Mouse (Mus musculus): ENCODE measurements around the gene Cpped1. TPM values are rescaled to one million over a fixed set of nuclear protein-coding genes. Genes with fewer than 3 reads are reported as not detected.

Cpped1 gene
- polyA plus RNA-seq, 1 experiment from 2014 or later: 28.0 TPM

- H3K4me2 ChIP-seq: no peak overlapping the region
- DNase-seq (ENCODE audit: low spot score) (no peak), ATAC-seq (replicated peaks; ENCODE audit: low FRiP score) (no peak)
- H3K9ac ChIP-seq (ENCODE audit: low read depth, low read length): no peak overlapping the region
- no peaks in the 10 kb centered on the region for H3K27me3 ChIP-seq (replicated peaks; ENCODE audit: control insufficient read depth, insufficient read depth, low read length)
- no peak overlapping the region for H3K4me3 ChIP-seq (ENCODE audit: low read depth, low read length)
- H3K36me3 ChIP-seq (ENCODE audit: control insufficient read depth, insufficient read depth, low read length): no peaks in the 10 kb centered on the region
- no peak overlapping the region for H3K27ac ChIP-seq (ENCODE audit: low read depth, low read length)
- 42% methylated on average over 2 of the region's 2 CpGs for WGBS
- H3K4me1 ChIP-seq (replicated peaks; ENCODE audit: control insufficient read depth, insufficient read depth, low read length): peaks cover 3% of the 10 kb centered on the region; the same call in 1 of the 2 replicates
- H3K9me3 ChIP-seq (ENCODE audit: control insufficient read depth, low read length): 0 out of 2 replicates have a peak, but pooled peaks cover 3% of the 10 kb centered on the region
Measured at GRCm38 (mm10) chr16:11793391-11793790, 115.9 kb downstream of the Cpped1 start.

GRCm38 (mm10) chr16:11790476-11790875 is 118.8 kb downstream of the Cpped1 start:
- Histone ChIP-seq H3K9ac (ENCODE audit: low read depth, low read length) (no peak overlapping the region), H3K4me1 (replicated peaks; ENCODE audit: control insufficient read depth, insufficient read depth, low read length) (no peaks in the 10 kb centered on the region), H3K27ac (ENCODE audit: low read depth, low read length) (no peak overlapping the region), H3K9me3 (ENCODE audit: control insufficient read depth, low read length) (0 out of 2 replicates have a peak, but pooled peaks cover 3% of the 10 kb centered on the region), H3K27me3 (replicated peaks; ENCODE audit: control insufficient read depth, insufficient read depth, low read length) (no peaks in the 10 kb centered on the region), H3K4me2 (no peak overlapping the region), H3K4me3 (ENCODE audit: low read depth, low read length) (no peak overlapping the region), H3K36me3 (ENCODE audit: control insufficient read depth, insufficient read depth, low read length) (no peaks in the 10 kb centered on the region)
- DNase-seq (ENCODE audit: low spot score) (no peak), ATAC-seq (replicated peaks; ENCODE audit: low FRiP score) (no peak)
- 89% methylated on average over 3 of the region's 3 CpGs for WGBS

GRCm38 (mm10) chr16:11785806-11786205 is 123.4 kb downstream of the Cpped1 start:
- no peak for ATAC-seq (replicated peaks; ENCODE audit: low FRiP score)
- Histone ChIP-seq H3K4me3 (ENCODE audit: low read depth, low read length) (no peak overlapping the region), H3K27ac (ENCODE audit: low read depth, low read length) (no peak overlapping the region), H3K4me2 (no peak overlapping the region), H3K4me1 (replicated peaks; ENCODE audit: control insufficient read depth, insufficient read depth, low read length) (0 out of 2 replicates have a peak, but pooled peaks cover 6% of the 10 kb centered on the region), H3K9ac (ENCODE audit: low read depth, low read length) (no peak overlapping the region), H3K36me3 (ENCODE audit: control insufficient read depth, insufficient read depth, low read length) (no peaks in the 10 kb centered on the region), H3K27me3 (replicated peaks; ENCODE audit: control insufficient read depth, insufficient read depth, low read length) (no peaks in the 10 kb centered on the region), H3K9me3 (ENCODE audit: control insufficient read depth, low read length) (no peaks in the 10 kb centered on the region)
- WGBS: 70% methylated on average over 4 of the region's 4 CpGs
- DNase-seq (ENCODE audit: low spot score): no peak

GRCm38 (mm10) chr16:11784354-11784753 is 124.9 kb downstream of the Cpped1 start:
- 57% methylated on average over 4 of the region's 4 CpGs for WGBS
- Histone ChIP-seq H3K27me3 (replicated peaks; ENCODE audit: control insufficient read depth, insufficient read depth, low read length) (no peaks in the 10 kb centered on the region), H3K36me3 (ENCODE audit: control insufficient read depth, insufficient read depth, low read length) (no peaks in the 10 kb centered on the region), H3K4me1 (replicated peaks; ENCODE audit: control insufficient read depth, insufficient read depth, low read length) (0 out of 2 replicates have a peak, but pooled peaks cover 6% of the 10 kb centered on the region), H3K4me2 (no peak overlapping the region), H3K9ac (ENCODE audit: low read depth, low read length) (no peak overlapping the region), H3K4me3 (ENCODE audit: low read depth, low read length) (no peak overlapping the region), H3K27ac (ENCODE audit: low read depth, low read length) (no peak overlapping the region), H3K9me3 (ENCODE audit: control insufficient read depth, low read length) (no peaks in the 10 kb centered on the region)
- DNase-seq (ENCODE audit: low spot score) (no peak), ATAC-seq (replicated peaks; ENCODE audit: low FRiP score) (no peak)

GRCm38 (mm10) chr16:11783337-11783736 is 125.9 kb downstream of the Cpped1 start:
- no peak for DNase-seq (ENCODE audit: low spot score)
- Histone ChIP-seq H3K27me3 (replicated peaks; ENCODE audit: control insufficient read depth, insufficient read depth, low read length) (no peaks in the 10 kb centered on the region), H3K4me3 (ENCODE audit: low read depth, low read length) (no peak overlapping the region), H3K9ac (ENCODE audit: low read depth, low read length) (no peak overlapping the region), H3K27ac (ENCODE audit: low read depth, low read length) (no peak overlapping the region), H3K36me3 (ENCODE audit: control insufficient read depth, insufficient read depth, low read length) (no peaks in the 10 kb centered on the region), H3K9me3 (ENCODE audit: control insufficient read depth, low read length) (no peaks in the 10 kb centered on the region), H3K4me2 (no peak overlapping the region), H3K4me1 (replicated peaks; ENCODE audit: control insufficient read depth, insufficient read depth, low read length) (0 out of 2 replicates have a peak, but pooled peaks cover 6% of the 10 kb centered on the region)
- no peak for ATAC-seq (replicated peaks; ENCODE audit: low FRiP score)

- Histone ChIP-seq H3K27ac (ENCODE audit: low read depth, low read length) (no peak overlapping the region), H3K4me3 (ENCODE audit: low read depth, low read length) (no peak overlapping the region), H3K4me2 (no peak overlapping the region), H3K27me3 (replicated peaks; ENCODE audit: control insufficient read depth, insufficient read depth, low read length) (no peaks in the 10 kb centered on the region), H3K9ac (ENCODE audit: low read depth, low read length) (no peak overlapping the region), H3K4me1 (replicated peaks; ENCODE audit: control insufficient read depth, insufficient read depth, low read length) (0 out of 2 replicates have a peak, but pooled peaks cover 6% of the 10 kb centered on the region), H3K9me3 (ENCODE audit: control insufficient read depth, low read length) (no peaks in the 10 kb centered on the region), H3K36me3 (ENCODE audit: control insufficient read depth, insufficient read depth, low read length) (no peaks in the 10 kb centered on the region)
- ATAC-seq (replicated peaks; ENCODE audit: low FRiP score): peak; percentile 86
- WGBS: 5% methylated on average over 2 of the region's 2 CpGs
- DNase-seq (ENCODE audit: low spot score): no peak
Measured at GRCm38 (mm10) chr16:11782082-11782481, 127.2 kb downstream of the Cpped1 start.

- no peak overlapping the region for H3K27ac ChIP-seq (ENCODE audit: low read depth, low read length)
- H3K4me2 ChIP-seq: no peak overlapping the region
- ATAC-seq (replicated peaks; ENCODE audit: low FRiP score): no peak
- H3K27me3 ChIP-seq (replicated peaks; ENCODE audit: control insufficient read depth, insufficient read depth, low read length): no peaks in the 10 kb centered on the region
- WGBS: 78% methylated on average over 9 of the region's 9 CpGs
- DNase-seq (ENCODE audit: low spot score): no peak
- H3K9ac ChIP-seq (ENCODE audit: low read depth, low read length): no peak overlapping the region
- no peak overlapping the region for H3K4me3 ChIP-seq (ENCODE audit: low read depth, low read length)
- peaks cover 6% of the 10 kb centered on the region; the same call in 1 of the 2 replicates for H3K4me1 ChIP-seq (replicated peaks; ENCODE audit: control insufficient read depth, insufficient read depth, low read length)
- no peaks in the 10 kb centered on the region for H3K36me3 ChIP-seq (ENCODE audit: control insufficient read depth, insufficient read depth, low read length)
- H3K9me3 ChIP-seq (ENCODE audit: control insufficient read depth, low read length): no peaks in the 10 kb centered on the region
Measured at GRCm38 (mm10) chr16:11778715-11779460, 130.4 kb downstream of the Cpped1 start.

- Histone ChIP-seq H3K9ac (ENCODE audit: low read depth, low read length) (no peak overlapping the region), H3K27me3 (replicated peaks; ENCODE audit: control insufficient read depth, insufficient read depth, low read length) (no peaks in the 10 kb centered on the region), H3K9me3 (ENCODE audit: control insufficient read depth, low read length) (no peaks in the 10 kb centered on the region), H3K4me3 (ENCODE audit: low read depth, low read length) (no peak overlapping the region), H3K36me3 (ENCODE audit: control insufficient read depth, insufficient read depth, low read length) (no peaks in the 10 kb centered on the region), H3K27ac (ENCODE audit: low read depth, low read length) (no peak overlapping the region), H3K4me2 (no peak overlapping the region), H3K4me1 (replicated peaks; ENCODE audit: control insufficient read depth, insufficient read depth, low read length) (peaks cover 6% of the 10 kb centered on the region; the same call in 1 of the 2 replicates)
- ATAC-seq (replicated peaks; ENCODE audit: low FRiP score): no peak
- 77% methylated on average over 5 of the region's 5 CpGs for WGBS
- no peak for DNase-seq (ENCODE audit: low spot score)
Measured at GRCm38 (mm10) chr16:11778191-11778590, 131.1 kb downstream of the Cpped1 start.

- Histone ChIP-seq H3K36me3 (ENCODE audit: control insufficient read depth, insufficient read depth, low read length) (no peaks in the 10 kb centered on the region), H3K9ac (ENCODE audit: low read depth, low read length) (no peak overlapping the region), H3K27ac (ENCODE audit: low read depth, low read length) (no peak overlapping the region), H3K4me2 (no peak overlapping the region), H3K4me3 (ENCODE audit: low read depth, low read length) (no peak overlapping the region), H3K9me3 (ENCODE audit: control insufficient read depth, low read length) (no peaks in the 10 kb centered on the region), H3K4me1 (replicated peaks; ENCODE audit: control insufficient read depth, insufficient read depth, low read length) (no peaks in the 10 kb centered on the region; the same call in 1 of the 2 replicates), H3K27me3 (replicated peaks; ENCODE audit: control insufficient read depth, insufficient read depth, low read length) (no peaks in the 10 kb centered on the region)
- ATAC-seq (replicated peaks; ENCODE audit: low FRiP score) (no peak), DNase-seq (ENCODE audit: low spot score) (no peak)
- 74% methylated on average over 3 of the region's 3 CpGs for WGBS
Measured at GRCm38 (mm10) chr16:11776528-11776927, 132.7 kb downstream of the Cpped1 start.

Measured in liver, embryonic 11.5 days (tissue).